Mouse (Mus musculus) ES-E14 (cell line): ENCODE data around the gene Eif3b.

Experiments
- CHD2 ChIP-seq: IDR thresholded peaks from 2 replicates; pipeline ENCODE4 v1.6.1; 2014; ENCODE audit warnings: mild to moderate bottlenecking, low read depth, low read length, inconsistent platforms
- HCFC1 ChIP-seq: IDR thresholded peaks from 2 replicates; pipeline ENCODE4 v1.6.1; 2012; ENCODE audit warnings: low read length, inconsistent platforms, borderline replicate concordance; ENCODE audit not compliant: insufficient read depth
- ZC3H11A ChIP-seq: IDR thresholded peaks from 2 replicates; pipeline ENCODE4 v1.6.1; 2012; ENCODE audit warnings: low read depth, mild to moderate bottlenecking, inconsistent platforms, low read length, borderline replicate concordance

- TF ChIP-seq CHD2 = no peak
- no peak for TF ChIP-seq HCFC1
- no peak for TF ChIP-seq ZC3H11A
These were observed 4.5 kb upstream of the Eif3b start for GRCm38 (mm10) chr5:140414647-140415046.
